Mouse (Mus musculus) embryonic fibroblast, embryonic 13.5 days (primary cell): ENCODE measurements around the gene Yipf2. TPM values are rescaled to one million over a fixed set of nuclear protein-coding genes. Genes with fewer than 3 reads are reported as not detected.

Experiments
- H3K27ac ChIP-seq: 2 replicates; pipeline ENCODE4 v1.5.1; 2012; ENCODE audit warnings: low read length, control low read depth, inconsistent platforms; ENCODE audit not compliant: insufficient read depth
- H3K4me1 ChIP-seq: 2 replicates; pipeline ENCODE4 v1.6.1; 2011; ENCODE audit warnings: low read length; ENCODE audit not compliant: control insufficient read depth, insufficient read depth
- H3K4me3 ChIP-seq: 2 replicates; pipeline ENCODE4 v1.5.1; 2011; ENCODE audit warnings: mild to moderate bottlenecking, control low read depth, low read length; ENCODE audit not compliant: insufficient read depth
- CTCF ChIP-seq: IDR thresholded peaks from 2 replicates; pipeline ENCODE4 v1.5.1; 2011; ENCODE audit warnings: mild to moderate bottlenecking, control low read depth, low read length, moderate library complexity, borderline replicate concordance; ENCODE audit not compliant: insufficient read depth
- POLR2A ChIP-seq: IDR thresholded peaks from 2 replicates; pipeline ENCODE4 v1.6.1; 2011; ENCODE audit warnings: low read depth, mild to moderate bottlenecking, control low read depth, low read length, moderate library complexity
- polyA plus RNA-seq: library from polyadenylated mRNA; stranded (reverse); fragments of >200 nt; gene quantifications from 2 replicates; pipeline ENCODE4 v1.2.4, GENCODE M21; 2011; ENCODE audit warnings: low read depth; ENCODE audit not compliant: missing spikeins, insufficient read length

The Yipf2 gene
- polyA plus RNA-seq, 1 experiment: 7.4 TPM

DNA sequence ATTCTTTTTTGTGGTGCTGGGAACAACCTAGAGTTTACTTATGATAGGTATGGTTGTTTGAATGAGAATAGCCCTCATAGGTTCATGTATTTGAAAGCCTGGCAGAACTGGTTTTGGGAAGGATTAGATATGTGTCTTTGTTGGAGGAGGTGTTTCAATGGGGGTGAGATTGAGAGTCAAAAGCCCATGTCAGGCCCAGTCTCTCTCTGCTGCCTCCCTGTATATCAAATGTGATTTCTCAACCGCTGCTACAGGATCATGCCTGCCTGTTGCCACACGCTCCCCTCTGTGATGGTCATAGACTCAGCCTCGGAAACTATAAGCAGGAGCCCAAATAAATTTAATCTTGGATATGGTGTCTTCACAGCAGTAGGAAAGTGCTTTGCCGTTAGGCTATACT lies 27.6 kb upstream of the Yipf2 start:
- Histone ChIP-seq H3K4me3 (no peak overlapping the region), H3K4me1 (0 out of 2 replicates have a peak, but pooled peaks cover 2% of the 10 kb centered on the region), H3K27ac (no peak overlapping the region)
- no peak for TF ChIP-seq CTCF
- no peak for TF ChIP-seq POLR2A

DNA sequence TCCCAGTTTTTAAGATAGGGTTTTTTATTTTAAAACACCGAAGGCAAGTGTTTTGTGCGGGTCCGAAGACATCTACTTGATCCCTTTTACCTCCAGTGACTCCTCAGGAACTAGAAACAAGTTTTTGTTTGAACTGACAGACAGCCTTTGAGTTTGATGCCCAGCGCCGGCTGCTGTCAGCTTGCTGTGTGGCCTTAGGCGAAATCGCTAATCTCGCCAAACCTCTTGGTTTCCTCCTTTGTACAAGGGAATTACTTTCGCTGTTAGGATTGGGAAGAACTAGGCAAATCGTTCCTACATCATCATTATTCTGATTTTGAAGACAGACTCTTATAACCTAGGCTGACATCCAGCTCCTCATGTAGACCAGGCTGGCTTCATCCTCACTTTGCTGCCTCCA lies 24.4 kb upstream of the Yipf2 start:
- Histone ChIP-seq H3K4me1 (0 out of 2 replicates have a peak, but pooled peaks cover 2% of the 10 kb centered on the region), H3K27ac (0 out of 2 replicates have a peak overlapping the region, but pooled peaks have one; percentile 89), H3K4me3 (peak overlapping the region; percentile 75)
- no peak for TF ChIP-seq CTCF
- TF ChIP-seq POLR2A: no peak; the same call in 1 of the 2 replicates

DNA sequence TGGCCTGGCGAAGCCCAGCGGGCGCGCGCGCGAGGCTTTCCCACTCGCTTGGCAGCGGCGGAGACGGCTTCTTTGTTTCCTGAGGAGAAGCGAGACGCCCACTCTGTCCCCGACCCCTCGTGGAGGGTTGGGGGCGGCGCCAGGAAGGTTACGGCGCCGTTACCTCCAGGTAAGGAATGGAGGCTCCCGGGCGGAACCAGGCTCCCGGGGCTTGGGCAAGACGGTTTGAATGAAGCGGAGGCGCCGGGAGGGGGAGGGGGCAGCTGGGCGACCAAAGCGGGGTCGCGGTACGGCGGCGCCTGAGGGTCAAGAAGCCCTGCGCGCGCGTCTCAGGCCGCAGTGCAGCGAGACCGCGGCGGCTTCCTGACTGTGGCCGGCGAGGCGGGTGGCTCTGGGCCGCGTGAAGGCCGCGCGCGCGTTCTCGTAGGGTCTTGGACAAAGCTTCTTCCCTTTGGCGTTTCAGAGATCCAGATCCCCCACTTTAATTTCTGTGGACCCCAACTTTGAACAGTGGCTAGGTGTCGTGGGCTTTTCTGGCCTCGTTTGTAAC lies 23.7 kb upstream of the Yipf2 start:
- Histone ChIP-seq H3K4me1 (0 out of 2 replicates have a peak, but pooled peaks cover 2% of the 10 kb centered on the region), H3K4me3 (peak overlapping the region; percentile 75), H3K27ac (peak overlapping the region; percentile 89)
- TF ChIP-seq CTCF (no peak), POLR2A (peak; percentile 47; the same call in 1 of the 2 replicates)

DNA sequence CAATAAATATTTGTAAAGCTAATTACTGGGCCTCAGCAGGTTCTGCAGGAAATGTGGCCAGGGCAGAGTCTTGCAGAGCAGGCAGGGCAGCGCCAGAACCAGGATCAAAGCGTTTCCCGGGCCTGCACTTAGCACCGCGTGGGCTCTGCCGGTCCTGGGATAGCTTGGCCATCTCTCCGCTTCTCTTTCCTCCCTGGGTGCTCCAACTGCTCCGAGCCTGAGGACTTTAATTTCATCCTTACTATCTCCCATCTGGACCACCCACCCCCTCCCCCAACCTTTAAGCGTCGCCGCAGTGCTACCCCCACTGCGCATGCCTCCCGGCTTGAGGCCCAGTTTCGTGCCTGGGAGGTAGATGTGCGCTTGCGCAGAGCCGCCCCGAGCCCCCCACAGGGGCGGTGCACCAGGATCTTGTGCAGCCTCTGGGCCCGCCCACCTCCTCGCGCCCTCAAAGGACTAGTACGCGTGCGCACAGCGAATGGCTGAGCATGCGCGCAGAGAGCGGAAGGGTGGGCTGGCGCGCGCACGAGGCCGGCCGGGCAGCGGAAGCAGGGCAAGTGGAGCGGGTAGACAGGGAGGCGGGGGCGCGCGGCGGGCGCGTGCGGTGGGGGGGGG lies 23.1 kb upstream of the Yipf2 start, which contains the start of gene Smarca4:
Smarca4 (plus strand) TSS at position 553 of the 615 bp plus-strand sequence.
- Histone ChIP-seq H3K27ac (peak within 1 kb of the TSS; percentile 90), H3K4me1 (0 out of 2 replicates have a peak, but pooled peaks cover 2% of the 10 kb centered on the region), H3K4me3 (peak within 1 kb of the TSS; percentile 78)
- TF ChIP-seq CTCF: no peak
- TF ChIP-seq POLR2A: peak; percentile 90

DNA sequence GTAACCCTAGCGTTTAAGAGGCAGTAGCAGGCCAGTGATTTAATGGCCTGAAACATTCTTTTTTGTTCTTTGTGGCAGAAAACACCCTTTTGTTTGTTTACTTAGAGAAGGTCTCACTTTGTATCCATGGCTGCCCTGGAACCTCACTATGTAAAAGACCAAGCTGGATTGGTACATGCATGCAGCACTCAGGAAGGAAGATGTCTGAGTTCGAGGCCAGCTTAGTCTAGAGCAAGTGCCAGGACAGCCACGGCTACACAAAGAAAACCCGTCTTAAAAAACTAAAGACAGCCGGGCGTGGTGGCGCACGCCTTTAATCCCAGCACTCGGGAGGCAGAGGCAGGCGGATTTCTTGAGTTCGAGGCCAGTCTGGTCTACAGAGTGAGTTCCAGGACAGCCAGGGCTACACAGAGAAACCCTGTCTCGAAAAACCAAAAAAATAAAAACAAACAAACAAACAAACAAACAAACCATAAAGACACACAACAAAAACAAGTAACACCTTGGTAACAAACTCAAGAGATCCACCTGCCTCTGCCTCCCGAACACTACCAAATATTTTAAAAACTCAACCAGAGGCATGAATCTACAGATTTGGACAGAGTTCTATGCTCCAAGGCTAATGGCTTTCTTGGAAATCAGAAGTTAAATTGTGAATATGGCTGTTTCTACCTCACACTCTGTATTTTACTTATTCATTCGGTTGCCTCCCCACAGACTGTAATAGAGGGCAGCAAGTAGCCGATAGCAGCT lies 22.4 kb upstream of the Yipf2 start:
- TF ChIP-seq POLR2A: no peak
- TF ChIP-seq CTCF: no peak
- 0 out of 2 replicates have a peak, but pooled peaks cover 2% of the 10 kb centered on the region for H3K4me1 ChIP-seq
- H3K27ac ChIP-seq: peak overlapping the region; percentile 90
- peak overlapping the region; percentile 78 for H3K4me3 ChIP-seq

DNA sequence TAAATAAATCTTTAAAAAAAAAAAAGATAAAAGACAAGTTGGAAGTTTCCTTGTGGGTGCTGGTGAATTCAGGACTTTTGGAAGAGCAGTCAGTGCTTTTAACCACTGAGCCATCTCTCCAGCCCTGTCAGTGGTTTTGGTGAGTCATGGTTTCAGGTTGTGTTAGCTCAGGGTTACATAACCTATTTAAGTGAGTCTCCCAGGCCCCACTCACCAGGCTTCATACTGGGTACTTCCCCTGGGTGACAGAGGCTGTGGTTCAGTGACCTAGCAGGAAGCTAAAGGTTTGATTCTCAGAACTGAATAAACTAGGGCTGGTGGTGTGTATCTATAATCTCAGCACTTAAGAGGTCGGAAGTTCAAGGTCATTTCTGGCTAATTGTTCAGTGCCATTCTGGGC lies 17.2 kb upstream of the Yipf2 start:
- Histone ChIP-seq H3K4me3 (no peak overlapping the region), H3K27ac (no peak overlapping the region), H3K4me1 (no peaks in the 10 kb centered on the region)
- no peak for TF ChIP-seq CTCF

DNA sequence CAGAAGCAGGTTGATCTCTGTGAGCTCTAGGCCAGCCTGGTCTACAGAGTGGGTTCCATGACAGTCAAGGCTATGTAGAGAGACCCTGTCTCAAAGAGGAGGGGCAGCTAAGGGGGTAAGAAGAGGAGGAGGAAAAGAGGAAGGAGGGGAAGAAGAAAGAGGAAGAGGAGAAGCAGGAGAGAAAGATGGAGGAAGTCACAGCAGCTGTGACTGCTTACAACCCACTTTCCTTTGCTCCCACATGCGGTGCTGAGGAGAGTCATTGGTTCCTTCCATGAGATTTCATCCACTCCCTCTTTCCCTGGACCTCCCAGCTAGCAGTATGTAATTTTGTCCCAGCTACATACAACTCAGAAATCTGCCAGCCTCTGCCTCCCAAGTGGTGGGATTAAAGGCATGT lies 14.0 kb upstream of the Yipf2 start:
- no peak for TF ChIP-seq CTCF
- no peak for TF ChIP-seq POLR2A
- H3K4me3 ChIP-seq: no peak overlapping the region

DNA sequence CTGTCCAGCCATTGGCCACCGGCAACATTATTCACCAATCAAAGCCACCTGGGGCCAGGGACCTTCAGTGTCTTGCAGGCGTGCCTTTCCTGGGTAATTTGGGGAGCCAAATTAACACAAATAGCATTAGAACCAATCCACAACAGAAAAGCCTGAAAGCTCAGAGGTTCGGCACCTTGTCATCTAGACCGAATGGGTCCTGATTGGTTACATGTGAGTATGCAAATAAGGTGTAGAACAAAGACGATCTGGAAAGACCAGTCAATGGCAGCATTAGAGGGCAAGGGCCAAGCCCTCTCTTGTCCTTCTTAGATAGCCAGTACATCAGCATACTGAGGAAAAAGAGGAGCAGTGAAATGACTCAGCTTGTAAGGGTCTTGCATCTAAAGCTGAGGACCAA lies 13.2 kb upstream of the Yipf2 start:
- H3K4me1 ChIP-seq: no peaks in the 10 kb centered on the region
- no peak overlapping the region for H3K4me3 ChIP-seq
- H3K27ac ChIP-seq: no peak overlapping the region
- TF ChIP-seq POLR2A (no peak), CTCF (no peak)

More for the DNA sequence above, 14.0 kb upstream of the Yipf2 start:
- no peak overlapping the region for H3K27ac ChIP-seq
- no peaks in the 10 kb centered on the region for H3K4me1 ChIP-seq

DNA sequence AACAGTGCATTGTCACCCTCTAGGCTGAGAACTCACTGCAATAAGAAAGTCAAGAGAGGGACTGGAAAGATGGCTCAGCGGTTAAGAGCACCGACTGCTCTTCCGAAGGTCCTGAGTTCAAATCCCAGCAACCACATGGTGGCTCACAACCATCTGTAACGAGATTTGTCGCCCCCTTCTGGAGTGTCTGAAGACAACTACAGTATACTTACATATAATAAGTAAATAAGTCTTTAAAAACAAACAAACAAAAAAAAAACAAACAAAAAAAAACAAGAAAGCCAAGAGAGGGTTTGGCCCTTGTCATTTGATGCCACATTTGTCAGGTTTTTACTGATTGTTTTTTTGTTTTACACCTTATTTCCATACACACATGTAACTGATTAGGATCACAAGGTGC lies 11.5 kb upstream of the Yipf2 start:
- Histone ChIP-seq H3K4me1 (no peaks in the 10 kb centered on the region), H3K4me3 (no peak overlapping the region), H3K27ac (no peak overlapping the region)
- TF ChIP-seq CTCF (no peak), POLR2A (no peak)

DNA sequence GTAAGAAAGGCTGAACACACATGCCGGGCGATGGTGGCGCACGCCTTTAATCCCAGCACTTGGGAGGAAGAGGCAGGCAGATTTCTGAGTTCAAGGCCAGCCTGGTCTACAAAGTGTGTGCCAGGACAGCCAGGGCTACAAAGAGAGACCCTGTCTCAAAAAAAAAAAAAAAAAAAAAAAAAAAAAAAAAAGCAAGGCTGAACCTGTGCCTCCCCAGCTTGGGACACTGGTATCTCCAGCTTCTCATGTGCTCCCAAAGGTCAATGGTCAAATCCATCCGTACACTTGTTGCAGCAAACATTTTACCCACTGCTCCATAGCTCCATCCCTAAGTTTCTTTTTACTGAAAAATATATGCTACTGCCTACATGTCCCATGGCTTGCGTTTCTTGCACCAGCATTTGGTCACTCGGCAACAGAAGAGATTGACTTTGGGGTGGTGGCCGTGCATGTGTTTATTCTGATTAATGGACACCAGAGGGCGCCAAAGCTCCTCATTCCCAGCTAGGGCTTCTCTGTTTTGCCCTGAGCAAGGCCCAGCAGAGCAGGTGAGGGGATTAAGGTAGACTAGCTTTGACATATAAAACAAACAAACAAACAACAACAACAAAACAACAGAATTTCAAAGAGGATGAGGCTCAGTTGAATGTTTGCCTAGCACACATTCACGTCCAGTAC lies 9.2 kb upstream of the Yipf2 start:
- no peak overlapping the region for H3K27ac ChIP-seq
- no peak overlapping the region for H3K4me3 ChIP-seq
- TF ChIP-seq CTCF (peak; percentile 51; the same call in 1 of the 2 replicates), POLR2A (no peak)
- no peaks in the 10 kb centered on the region for H3K4me1 ChIP-seq
